Mouse (Mus musculus) heart, embryonic 10.5 days (tissue): Measurements from ENCODE around the gene Phtf1. TPM values are rescaled to one million over a fixed set of nuclear protein-coding genes. Genes with fewer than 3 reads are reported as not detected.

ENCODE experiments used
- DNase-seq: peaks from one replicate; pipeline ENCODE4 v3.0.0-alpha.2; 2017; ENCODE audit warnings: low spot score
- H3K27ac ChIP-seq: fragments of 300-500 bp; sonication (generic); 2 replicates; pipeline ENCODE4 v1.5.1; 2016; ENCODE audit warnings: mild to moderate bottlenecking
- H3K27me3 ChIP-seq: fragments of 300-500 bp; sonication (generic); 2 replicates; pipeline ENCODE4 v1.6.1; 2016; ENCODE audit warnings: mild to moderate bottlenecking; ENCODE audit not compliant: poor library complexity, insufficient read depth, severe bottlenecking
- H3K36me3 ChIP-seq: fragments of 300-500 bp; sonication (generic); 2 replicates; pipeline ENCODE4 v1.6.1; 2016; ENCODE audit warnings: mild to moderate bottlenecking, moderate library complexity
- H3K4me1 ChIP-seq: fragments of 300-500 bp; sonication (generic); 2 replicates; pipeline ENCODE4 v1.6.1; 2016; ENCODE audit warnings: mild to moderate bottlenecking
- H3K4me3 ChIP-seq: fragments of 300-500 bp; sonication (generic); 2 replicates; pipeline ENCODE4 v1.5.1; 2016; ENCODE audit warnings: mild to moderate bottlenecking, moderate library complexity
- H3K9me3 ChIP-seq: fragments of 300-500 bp; sonication (generic); 2 replicates; pipeline ENCODE4 v1.6.1; 2016; ENCODE audit warnings: mild to moderate bottlenecking, moderate library complexity
- WGBS: fragments of 180-500 bp; shearing (Covaris S2); methylation state at CpG from one replicate; pipeline ENCODE4 v1.1.7; 2016; 5-methylcytosine and 5-hydroxymethylcytosine counted together
- polyA plus RNA-seq: library from polyadenylated mRNA; unstranded; fragments of >200 nt; fragmentation: Nextera tagmentation; extraction: Ambion mirVana; gene quantifications from 2 replicates; pipeline ENCODE4 v1.2.1, GENCODE M21; 2016

Phtf1 gene
- polyA plus RNA-seq, 1 experiment from 2014 or later, result 25.4 TPM

DNA sequence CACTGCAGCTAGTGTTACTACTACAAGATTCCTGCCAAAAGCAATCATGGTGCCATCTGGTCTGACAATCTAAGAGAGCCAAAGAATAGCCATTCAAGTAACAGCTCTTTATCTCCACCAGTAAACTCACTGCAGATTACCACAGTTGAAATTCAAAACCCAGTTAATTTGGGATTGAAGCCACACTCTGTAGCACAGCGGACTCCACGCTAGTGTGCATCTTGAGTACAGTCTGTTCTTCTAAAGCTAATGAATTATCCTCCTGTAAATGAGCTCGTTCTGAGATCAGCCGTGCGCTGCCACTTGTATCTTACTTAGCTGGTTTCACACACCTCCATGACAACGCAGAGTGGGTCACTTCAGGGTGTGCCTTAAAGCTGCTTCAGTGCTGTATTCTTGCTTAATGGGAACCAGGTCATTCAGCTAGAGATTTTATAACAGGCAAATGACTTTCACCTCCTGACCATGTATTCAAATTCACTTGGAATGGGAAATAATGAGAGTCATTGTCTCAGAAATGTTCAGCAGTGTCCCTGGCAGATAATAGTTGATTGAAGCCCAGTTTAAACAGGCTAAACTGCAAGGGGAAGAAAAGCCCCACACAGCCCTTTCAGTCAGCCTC is 91.2 kb downstream of the Phtf1 start:
- Histone ChIP-seq H3K36me3 (peaks cover 12% of the 10 kb centered on the region; the same call in 1 of the 2 replicates), H3K4me3 (no peak overlapping the region), H3K27me3 (no peaks in the 10 kb centered on the region), H3K9me3 (no peaks in the 10 kb centered on the region), H3K4me1 (0 out of 2 replicates have a peak, but pooled peaks cover 5% of the 10 kb centered on the region), H3K27ac (no peak overlapping the region)
- 62% methylated on average over 6 of the region's 6 CpGs for WGBS
- DNase-seq, result no peak

DNA sequence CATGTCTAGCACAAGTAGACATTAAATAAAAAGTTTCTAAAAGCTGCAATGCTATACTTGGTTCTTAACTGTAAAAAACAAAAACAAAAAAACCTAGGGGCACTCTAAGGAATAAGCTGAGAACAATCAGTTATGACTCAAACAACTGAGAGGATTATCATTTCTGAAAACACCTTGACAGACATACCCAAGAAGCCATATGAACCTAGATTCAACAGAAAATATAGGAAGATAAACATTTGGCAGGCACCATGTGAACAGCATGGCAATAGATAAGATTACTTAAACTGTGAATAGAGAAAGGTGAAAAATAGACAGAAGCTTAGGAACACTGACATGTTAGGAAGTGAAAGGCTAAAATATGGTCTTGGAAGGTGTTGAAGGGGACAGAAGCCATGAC is 101.5 kb downstream of the Phtf1 start:
- H3K27ac ChIP-seq, result no peak overlapping the region
- no peak overlapping the region for H3K4me3 ChIP-seq
- H3K36me3 ChIP-seq, result peaks cover 8% of the 10 kb centered on the region; the same call in 1 of the 2 replicates
- no peaks in the 10 kb centered on the region for H3K27me3 ChIP-seq
- H3K4me1 ChIP-seq, result no peaks in the 10 kb centered on the region
- no peak for DNase-seq
- H3K9me3 ChIP-seq, result no peaks in the 10 kb centered on the region

Other genes starting within 250 kb of the Phtf1 start
- gene Olfml3, start 230.1 kb upstream of the Phtf1 start, polyA plus RNA-seq, result 14.1 and 15.4 TPM in 2 replicates
- not detected in 2 replicates for gene Gm10964, start 228.7 kb upstream of the Phtf1 start, polyA plus RNA-seq
- gene Hipk1, start 176.5 kb upstream of the Phtf1 start, polyA plus RNA-seq, result 8.2 and 9.5 TPM in 2 replicates
- 25.7 and 25.8 TPM in 2 replicates for gene Dclre1b, start 158.7 kb upstream of the Phtf1 start, polyA plus RNA-seq
- 20.3 and 20.8 TPM in 2 replicates for gene Ap4b1, start 158.6 kb upstream of the Phtf1 start, polyA plus RNA-seq
- not detected in 2 replicates for gene Gm43064, start 158.5 kb upstream of the Phtf1 start, polyA plus RNA-seq
- 0.13 and 1.4 TPM in 2 replicates for gene Bcl2l15, start 135.5 kb upstream of the Phtf1 start, polyA plus RNA-seq
- 0.19 and 0.78 TPM in 2 replicates for gene Ptpn22, start 108.3 kb upstream of the Phtf1 start, polyA plus RNA-seq
- 6.2 and 9.1 TPM in 2 replicates for gene Rsbn1, start 54.0 kb upstream of the Phtf1 start, polyA plus RNA-seq